Mouse (Mus musculus) kidney, adult 2 months (tissue): ENCODE data around the gene Slc17a7.

ENCODE experiments used
- CTCF ChIP-seq: fragments of 200-500 bp; conservative IDR thresholded peaks from 2 replicates; pipeline ENCODE4 v1.5.1; 2011; ENCODE audit warnings: low read depth, mild to moderate bottlenecking, control low read depth, low read length, moderate library complexity, mixed read lengths; ENCODE audit not compliant: insufficient read depth, insufficient read length
- POLR2A ChIP-seq: fragments of 200-500 bp; IDR thresholded peaks from one replicate; pipeline ENCODE4 v1.6.1; 2011; ENCODE audit warnings: low read depth, low read length, control low read depth

GRCm38 (mm10) chr7:45127700-45128224 is 36.0 kb upstream of the Slc17a7 start:
- TF ChIP-seq POLR2A (no peak), CTCF (no peak)
